Mouse (Mus musculus) testis, adult 2 months (tissue): Measurements from ENCODE around the gene Hspd1. TPM values are rescaled to one million over a fixed set of nuclear protein-coding genes. Genes with fewer than 3 reads are reported as not detected.

Experiments
- H3K27ac ChIP-seq: fragments of 200-500 bp; 2 replicates; pipeline ENCODE4 v1.5.1; 2012; ENCODE audit warnings: low read depth, low read length; ENCODE audit not compliant: control insufficient read depth, insufficient read depth
- H3K27me3 ChIP-seq: fragments of 200-500 bp; 2 replicates; pipeline ENCODE4 v1.6.1; 2012; ENCODE audit warnings: mild to moderate bottlenecking, low read length, moderate library complexity; ENCODE audit not compliant: control insufficient read depth, insufficient read depth
- H3K36me3 ChIP-seq: fragments of 200-500 bp; 2 replicates; pipeline ENCODE4 v1.6.1; 2012; ENCODE audit warnings: mild to moderate bottlenecking, low read length; ENCODE audit not compliant: control insufficient read depth, insufficient read depth
- H3K4me1 ChIP-seq: fragments of 200-500 bp; 2 replicates; pipeline ENCODE4 v1.6.1; 2012; ENCODE audit warnings: low read length; ENCODE audit not compliant: control insufficient read depth, insufficient read depth
- H3K4me3 ChIP-seq: fragments of 200-500 bp; 2 replicates; pipeline ENCODE4 v1.5.1; 2012; ENCODE audit warnings: low read depth, mild to moderate bottlenecking, low read length, moderate library complexity, mixed read lengths; ENCODE audit not compliant: control insufficient read depth
- CTCF ChIP-seq: fragments of 200-500 bp; IDR thresholded peaks from 2 replicates; pipeline ENCODE4 v1.5.1; 2012; ENCODE audit warnings: low read depth, mild to moderate bottlenecking, inconsistent platforms, low read length, moderate library complexity; ENCODE audit not compliant: control insufficient read depth, insufficient read depth, insufficient replicate concordance
- POLR2A ChIP-seq: fragments of 200-500 bp; IDR thresholded peaks from 2 replicates; pipeline ENCODE4 v1.6.1; 2012; ENCODE audit warnings: low read depth, mild to moderate bottlenecking, inconsistent platforms, low read length, moderate library complexity; ENCODE audit not compliant: control insufficient read depth
- polyA plus RNA-seq: library from polyadenylated mRNA; depleted of rRNA; stranded (reverse); fragments of >200 nt; gene quantifications from 2 replicates; pipeline ENCODE4 v1.2.3, GENCODE M21; 2012

The Hspd1 gene
- polyA plus RNA-seq, 1 experiment: 12.8 TPM

- H3K36me3 ChIP-seq: no peaks in the 10 kb centered on the region; the same call in 1 of the 2 replicates
- peak overlapping the region; percentile 96 for H3K27ac ChIP-seq
- TF ChIP-seq POLR2A (no peak), CTCF (no peak)
- peaks cover 19% of the 10 kb centered on the region for H3K4me1 ChIP-seq
- peak overlapping the region; percentile 99 for H3K4me3 ChIP-seq
- H3K27me3 ChIP-seq: no peaks in the 10 kb centered on the region
Observed at GRCm38 (mm10) chr1:55086868-55087400, 1.1 kb downstream of the Hspd1 start.

DNA sequence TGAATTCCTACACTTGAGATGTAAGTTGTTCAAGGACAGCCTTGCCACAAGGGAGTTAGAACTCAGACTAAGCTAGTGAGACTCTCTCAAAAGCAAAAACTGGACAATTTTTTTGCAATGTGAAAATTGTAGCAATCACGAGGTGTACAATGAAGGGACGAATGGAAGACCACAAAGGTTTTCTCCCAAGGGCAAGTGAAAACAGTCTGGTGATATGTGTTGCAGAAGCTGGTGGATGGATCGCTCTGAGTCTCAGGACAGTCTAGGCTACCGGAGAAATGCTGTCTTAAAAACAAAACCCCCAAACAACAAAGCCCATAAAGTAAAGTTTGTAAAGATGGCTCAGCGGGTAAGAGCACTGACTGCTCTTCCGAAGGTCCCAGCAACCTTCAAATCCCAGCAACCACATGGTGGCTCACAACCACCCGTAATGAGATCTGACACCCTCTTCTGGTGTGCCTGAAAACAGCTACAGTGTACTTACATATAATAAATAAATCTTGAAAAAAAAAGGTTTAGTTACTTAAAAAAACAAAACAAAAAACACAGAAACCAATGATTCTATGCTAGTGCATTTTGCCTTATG lies 2.2 kb downstream of the Hspd1 start:
- H3K27ac ChIP-seq: no peak overlapping the region
- TF ChIP-seq CTCF (no peak), POLR2A (no peak)
- peaks cover 19% of the 10 kb centered on the region for H3K4me1 ChIP-seq
- no peaks in the 10 kb centered on the region for H3K36me3 ChIP-seq
- H3K27me3 ChIP-seq: no peaks in the 10 kb centered on the region
- H3K4me3 ChIP-seq: no peak overlapping the region

DNA sequence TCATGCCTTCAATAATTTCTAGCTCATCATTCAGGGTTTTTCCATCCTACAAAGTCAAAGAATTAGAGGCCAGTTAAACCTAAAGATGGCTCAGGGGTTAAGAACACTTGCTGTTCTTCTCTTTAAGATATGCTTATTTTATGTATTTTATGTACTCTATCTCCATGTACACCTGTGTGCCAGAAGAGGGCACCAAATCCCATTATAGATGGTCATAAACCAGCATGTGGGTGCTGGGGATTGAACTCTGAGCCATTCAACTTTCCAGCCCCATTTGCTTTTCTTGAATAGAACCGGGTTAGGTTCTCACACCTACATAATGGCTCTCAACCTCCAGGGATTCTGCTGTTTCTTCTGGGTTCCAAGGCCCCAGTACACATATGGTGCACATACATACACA lies 5.9 kb downstream of the Hspd1 start:
- Histone ChIP-seq H3K27ac (no peak overlapping the region), H3K4me3 (no peak overlapping the region), H3K36me3 (no peaks in the 10 kb centered on the region), H3K27me3 (no peaks in the 10 kb centered on the region), H3K4me1 (peaks cover 6% of the 10 kb centered on the region)
- TF ChIP-seq CTCF (no peak), POLR2A (no peak)

GRCm38 (mm10) chr1:55079677-55080076 lies 8.4 kb downstream of the Hspd1 start:
- H3K36me3 ChIP-seq: no peaks in the 10 kb centered on the region; the same call in 1 of the 2 replicates
- no peak overlapping the region for H3K27ac ChIP-seq
- TF ChIP-seq CTCF (no peak), POLR2A (no peak)
- H3K4me3 ChIP-seq: no peak overlapping the region
- peaks cover 2% of the 10 kb centered on the region; the same call in 1 of the 2 replicates for H3K4me1 ChIP-seq
- H3K27me3 ChIP-seq: no peaks in the 10 kb centered on the region

DNA sequence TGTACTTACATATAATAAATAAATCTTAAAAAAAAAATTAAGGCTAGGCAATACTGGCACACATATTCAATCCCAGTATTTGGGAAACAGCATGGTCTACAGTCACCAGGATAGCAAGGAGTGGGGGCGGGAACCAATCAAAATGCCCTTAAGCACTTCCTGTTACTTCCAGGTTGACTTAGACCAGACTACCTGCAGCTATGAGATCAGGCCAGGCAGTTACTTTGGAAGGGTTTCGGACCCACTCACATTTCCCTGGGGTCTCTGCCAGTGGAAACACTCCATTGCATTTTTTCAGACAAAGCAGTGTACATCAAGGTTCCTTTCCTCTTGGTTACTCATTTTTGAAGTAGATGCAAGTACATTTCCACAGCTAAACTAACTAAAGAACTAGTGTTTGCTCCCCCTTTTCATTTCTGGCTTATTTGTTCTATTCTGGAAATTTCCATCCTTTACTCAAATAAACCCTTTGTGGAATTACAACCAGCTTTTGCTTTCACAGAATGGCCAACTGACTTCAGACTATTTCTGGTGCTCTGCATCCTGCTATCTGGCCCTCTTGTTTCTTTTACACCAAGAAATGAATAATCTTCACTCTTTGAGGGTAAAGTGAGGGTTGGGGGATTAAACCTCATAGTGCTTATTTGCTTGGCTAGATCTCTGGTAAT lies 11.1 kb downstream of the Hspd1 start:
- Histone ChIP-seq H3K36me3 (no peaks in the 10 kb centered on the region; the same call in 1 of the 2 replicates), H3K4me1 (peaks cover 2% of the 10 kb centered on the region; the same call in 1 of the 2 replicates), H3K27me3 (no peaks in the 10 kb centered on the region), H3K27ac (no peak overlapping the region), H3K4me3 (no peak overlapping the region)
- TF ChIP-seq POLR2A: no peak
- no peak for TF ChIP-seq CTCF

DNA sequence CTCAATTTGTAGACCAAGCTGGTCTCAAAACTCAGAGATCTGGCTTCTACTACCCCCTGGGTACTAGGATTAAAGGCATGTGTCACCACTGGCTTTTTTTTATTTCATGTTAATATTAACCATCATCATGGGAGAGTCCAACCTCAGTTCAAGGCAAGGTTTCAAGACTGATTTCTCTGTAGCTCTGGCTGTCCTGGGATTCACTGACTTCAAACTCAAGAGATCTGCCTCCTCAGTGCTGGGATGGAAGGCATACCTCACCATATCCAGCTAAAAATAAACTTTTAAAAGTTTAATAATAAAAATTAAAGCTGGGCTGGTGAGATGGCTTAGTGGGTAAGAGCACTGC lies 11.7 kb downstream of the Hspd1 start:
- TF ChIP-seq POLR2A: no peak
- no peak for TF ChIP-seq CTCF
- Histone ChIP-seq H3K4me1 (peaks cover 2% of the 10 kb centered on the region; the same call in 1 of the 2 replicates), H3K4me3 (no peak overlapping the region), H3K36me3 (no peaks in the 10 kb centered on the region; the same call in 1 of the 2 replicates), H3K27me3 (no peaks in the 10 kb centered on the region), H3K27ac (peak overlapping the region; percentile 93)

DNA sequence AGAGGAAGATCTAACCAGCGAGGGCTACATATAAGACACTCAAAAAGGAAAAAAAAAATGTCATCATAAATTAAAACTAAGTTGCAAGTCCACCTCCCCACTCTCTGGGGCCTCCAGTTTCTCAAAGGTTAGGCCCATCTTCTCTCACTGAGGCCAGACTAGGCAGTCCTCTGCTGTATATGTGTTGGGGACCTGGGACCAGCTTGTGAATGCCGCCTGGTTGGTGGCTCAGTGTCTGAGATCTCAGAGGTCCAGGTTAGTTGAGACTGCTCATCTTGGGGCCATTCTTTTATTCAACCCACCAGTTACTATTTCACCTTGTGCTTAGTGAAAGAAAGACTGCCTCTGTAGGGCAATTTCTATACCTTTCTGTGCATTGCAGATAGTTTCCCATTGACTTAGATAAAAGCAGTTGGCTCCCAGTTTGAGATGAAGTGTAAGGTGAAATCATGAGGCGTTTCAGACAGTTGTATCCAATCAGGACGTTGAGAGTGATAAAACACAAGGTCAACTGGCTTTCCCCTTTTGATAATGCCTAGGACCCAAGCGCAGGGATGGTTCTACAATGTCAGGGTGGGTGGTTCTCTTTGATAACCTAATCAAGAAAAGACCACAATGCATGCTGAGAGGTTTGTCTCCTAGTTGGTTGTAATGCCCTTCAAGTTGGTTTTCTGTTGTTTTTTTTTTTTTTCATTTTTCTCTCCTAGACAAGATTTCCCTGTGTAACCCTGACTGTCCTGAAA lies 12.2 kb downstream of the Hspd1 start:
- Histone ChIP-seq H3K4me1 (peaks cover 2% of the 10 kb centered on the region; the same call in 1 of the 2 replicates), H3K27ac (peak overlapping the region; percentile 93), H3K27me3 (no peaks in the 10 kb centered on the region), H3K36me3 (no peaks in the 10 kb centered on the region; the same call in 1 of the 2 replicates), H3K4me3 (no peak overlapping the region)
- TF ChIP-seq POLR2A: no peak
- TF ChIP-seq CTCF: no peak
